Mouse (Mus musculus): ENCODE measurements around the gene Pak3. TPM values are rescaled to one million over a fixed set of nuclear protein-coding genes. Genes with fewer than 3 reads are reported as not detected.

The Pak3 gene
- polyA plus RNA-seq, 1 experiment from 2014 or later = 10.9 TPM

GRCm38 (mm10) chrX:143666991-143667390 lies 148.6 kb downstream of the Pak3 start:
- Histone ChIP-seq H3K4me3 (no peak overlapping the region), H3K4me2 (no peak overlapping the region), H3K36me3 (no peaks in the 10 kb centered on the region), H3K27me3 (no peaks in the 10 kb centered on the region), H3K4me1 (no peaks in the 10 kb centered on the region), H3K9me3 (no peaks in the 10 kb centered on the region), H3K27ac (no peak overlapping the region), H3K9ac (no peak overlapping the region)
- WGBS = 37% methylated on average over 4 of the region's 4 CpGs
- ATAC-seq (ENCODE audit: borderline replicate concordance, extremely low read depth, low FRiP score, low TSS enrichment) = no peak

- Histone ChIP-seq H3K27ac (no peak overlapping the region), H3K4me3 (no peak overlapping the region), H3K4me2 (no peak overlapping the region), H3K9me3 (no peaks in the 10 kb centered on the region), H3K9ac (no peak overlapping the region), H3K36me3 (no peaks in the 10 kb centered on the region), H3K4me1 (no peaks in the 10 kb centered on the region), H3K27me3 (no peaks in the 10 kb centered on the region)
- 29% methylated on average over 3 of the region's 3 CpGs for WGBS
- no peak for ATAC-seq (ENCODE audit: borderline replicate concordance, extremely low read depth, low FRiP score, low TSS enrichment)
Measured at GRCm38 (mm10) chrX:143668242-143668641, 149.9 kb downstream of the Pak3 start.

GRCm38 (mm10) chrX:143678566-143678965 lies 160.2 kb downstream of the Pak3 start:
- H3K27ac ChIP-seq = no peak overlapping the region
- ATAC-seq (ENCODE audit: borderline replicate concordance, extremely low read depth, low FRiP score, low TSS enrichment) = no peak
- no peaks in the 10 kb centered on the region for H3K27me3 ChIP-seq
- no peaks in the 10 kb centered on the region for H3K9me3 ChIP-seq
- no peak overlapping the region for H3K4me2 ChIP-seq
- no peaks in the 10 kb centered on the region for H3K36me3 ChIP-seq
- 75% methylated on average over 2 of the region's 2 CpGs for WGBS
- H3K4me3 ChIP-seq = no peak overlapping the region
- no peak overlapping the region for H3K9ac ChIP-seq
- H3K4me1 ChIP-seq = no peaks in the 10 kb centered on the region

GRCm38 (mm10) chrX:143722250-143722649 lies 203.9 kb downstream of the Pak3 start:
- Histone ChIP-seq H3K27me3 (no peaks in the 10 kb centered on the region), H3K4me3 (no peak overlapping the region), H3K36me3 (no peaks in the 10 kb centered on the region), H3K4me1 (no peaks in the 10 kb centered on the region), H3K27ac (no peak overlapping the region), H3K9me3 (no peaks in the 10 kb centered on the region), H3K9ac (no peak overlapping the region), H3K4me2 (no peak overlapping the region)
- ATAC-seq (ENCODE audit: borderline replicate concordance, extremely low read depth, low FRiP score, low TSS enrichment) = no peak
- WGBS = 74% methylated on average over 1 of the region's 1 CpGs

GRCm38 (mm10) chrX:143725411-143725810 lies 207.0 kb downstream of the Pak3 start:
- H3K9ac ChIP-seq = no peak overlapping the region
- H3K4me1 ChIP-seq = no peaks in the 10 kb centered on the region
- no peak for ATAC-seq (ENCODE audit: borderline replicate concordance, extremely low read depth, low FRiP score, low TSS enrichment)
- no peaks in the 10 kb centered on the region for H3K36me3 ChIP-seq
- H3K9me3 ChIP-seq = no peaks in the 10 kb centered on the region
- no peak overlapping the region for H3K4me3 ChIP-seq
- WGBS = 91% methylated on average over 3 of the region's 3 CpGs
- no peak overlapping the region for H3K27ac ChIP-seq
- no peak overlapping the region for H3K4me2 ChIP-seq
- no peaks in the 10 kb centered on the region for H3K27me3 ChIP-seq

GRCm38 (mm10) chrX:143736035-143736434 lies 217.6 kb downstream of the Pak3 start:
- Histone ChIP-seq H3K4me3 (no peak overlapping the region), H3K27me3 (no peaks in the 10 kb centered on the region), H3K4me2 (no peak overlapping the region), H3K9me3 (no peaks in the 10 kb centered on the region), H3K4me1 (no peaks in the 10 kb centered on the region), H3K36me3 (no peaks in the 10 kb centered on the region), H3K27ac (no peak overlapping the region), H3K9ac (no peak overlapping the region)
- 38% methylated on average over 4 of the region's 4 CpGs for WGBS
- no peak for ATAC-seq (ENCODE audit: borderline replicate concordance, extremely low read depth, low FRiP score, low TSS enrichment)

- no peaks in the 10 kb centered on the region for H3K9me3 ChIP-seq
- no peak overlapping the region for H3K4me2 ChIP-seq
- H3K9ac ChIP-seq = no peak overlapping the region
- no peak for ATAC-seq (ENCODE audit: borderline replicate concordance, extremely low read depth, low FRiP score, low TSS enrichment)
- WGBS = 18% methylated on average over 2 of the region's 2 CpGs
- no peak overlapping the region for H3K27ac ChIP-seq
- H3K36me3 ChIP-seq = no peaks in the 10 kb centered on the region
- no peaks in the 10 kb centered on the region for H3K27me3 ChIP-seq
- H3K4me3 ChIP-seq = no peak overlapping the region
- H3K4me1 ChIP-seq = no peaks in the 10 kb centered on the region
Measured at GRCm38 (mm10) chrX:143739171-143739570, 220.8 kb downstream of the Pak3 start.

- ATAC-seq (ENCODE audit: borderline replicate concordance, extremely low read depth, low FRiP score, low TSS enrichment) = peak; percentile 27; the same call in 1 of the 2 replicates
Measured at GRCm38 (mm10) chrX:143762556-143762955, 244.2 kb downstream of the Pak3 start.

GRCm38 (mm10) chrX:143815948-143816347 lies 297.6 kb downstream of the Pak3 start:
- Histone ChIP-seq H3K4me1 (no peaks in the 10 kb centered on the region), H3K9me3 (no peaks in the 10 kb centered on the region), H3K27me3 (no peaks in the 10 kb centered on the region), H3K27ac (no peak overlapping the region), H3K9ac (no peak overlapping the region), H3K4me2 (no peak overlapping the region), H3K36me3 (0 out of 2 replicates have a peak, but pooled peaks cover 2% of the 10 kb centered on the region), H3K4me3 (no peak overlapping the region)
- no peak for ATAC-seq (ENCODE audit: borderline replicate concordance, extremely low read depth, low FRiP score, low TSS enrichment)
- 78% methylated on average over 1 of the region's 1 CpGs for WGBS

More at GRCm38 (mm10) chrX:143762556-143762955, 244.2 kb downstream of the Pak3 start:
- no peak overlapping the region for H3K9ac ChIP-seq
- H3K27ac ChIP-seq = no peak overlapping the region
- no peaks in the 10 kb centered on the region for H3K27me3 ChIP-seq
- H3K36me3 ChIP-seq = no peaks in the 10 kb centered on the region
- H3K4me1 ChIP-seq = no peaks in the 10 kb centered on the region
- no peak overlapping the region for H3K4me2 ChIP-seq
- H3K9me3 ChIP-seq = no peaks in the 10 kb centered on the region
- WGBS = 57% methylated on average over 3 of the region's 3 CpGs
- no peak overlapping the region for H3K4me3 ChIP-seq

- Histone ChIP-seq H3K4me1 (no peaks in the 10 kb centered on the region), H3K36me3 (no peaks in the 10 kb centered on the region)
- no peak for ATAC-seq (ENCODE audit: borderline replicate concordance, extremely low read depth, low FRiP score, low TSS enrichment)
Measured at GRCm38 (mm10) chrX:143818961-143819360, 300.6 kb downstream of the Pak3 start.

GRCm38 (mm10) chrX:143826521-143826920 lies 308.1 kb downstream of the Pak3 start:
- peak overlapping the region; percentile 48 for H3K4me2 ChIP-seq
- ATAC-seq (ENCODE audit: borderline replicate concordance, extremely low read depth, low FRiP score, low TSS enrichment) = no peak; the same call in 1 of the 2 replicates
- peak overlapping the region; percentile 42 for H3K4me3 ChIP-seq
- no peaks in the 10 kb centered on the region for H3K4me1 ChIP-seq
- no peaks in the 10 kb centered on the region for H3K9me3 ChIP-seq
- peak overlapping the region; percentile 16; the same call in 1 of the 2 replicates for H3K9ac ChIP-seq
- H3K27ac ChIP-seq = no peak overlapping the region; the same call in 1 of the 2 replicates
- H3K27me3 ChIP-seq = no peaks in the 10 kb centered on the region
- H3K36me3 ChIP-seq = no peaks in the 10 kb centered on the region
- 22% methylated on average over 4 of the region's 4 CpGs for WGBS

More at GRCm38 (mm10) chrX:143818961-143819360, 300.6 kb downstream of the Pak3 start:
- WGBS = 88% methylated on average over 2 of the region's 2 CpGs
- Histone ChIP-seq H3K27me3 (no peaks in the 10 kb centered on the region), H3K27ac (no peak overlapping the region), H3K4me3 (no peak overlapping the region), H3K9me3 (no peaks in the 10 kb centered on the region), H3K4me2 (no peak overlapping the region), H3K9ac (no peak overlapping the region)

GRCm38 (mm10) chrX:143827212-143827611 lies 308.8 kb downstream of the Pak3 start, which contains the start of gene Capn6:
TSS of gene Capn6 (minus strand) at chrX:143827414.
- H3K4me1 ChIP-seq = no peaks in the 10 kb centered on the region
- 28% methylated on average over 4 of the region's 4 CpGs for WGBS
- H3K4me3 ChIP-seq = peak within 1 kb of the TSS; percentile 42
- no peaks in the 10 kb centered on the region for H3K27me3 ChIP-seq
- no peaks in the 10 kb centered on the region for H3K36me3 ChIP-seq
- peak within 1 kb of the TSS; percentile 48 for H3K4me2 ChIP-seq
- H3K9ac ChIP-seq = peak within 1 kb of the TSS; percentile 16; the same call in 1 of the 2 replicates
- H3K27ac ChIP-seq = peak within 1 kb of the TSS; percentile 19; the same call in 1 of the 2 replicates
- no peaks in the 10 kb centered on the region for H3K9me3 ChIP-seq
- ATAC-seq (ENCODE audit: borderline replicate concordance, extremely low read depth, low FRiP score, low TSS enrichment) = peak; percentile 85

GRCm38 (mm10) chrX:143846637-143847036 lies 328.2 kb downstream of the Pak3 start:
- WGBS = 47% methylated on average over 3 of the region's 3 CpGs
- H3K4me1 ChIP-seq = no peaks in the 10 kb centered on the region
- H3K4me2 ChIP-seq = no peak overlapping the region
- H3K9ac ChIP-seq = no peak overlapping the region
- no peaks in the 10 kb centered on the region for H3K36me3 ChIP-seq
- H3K9me3 ChIP-seq = no peaks in the 10 kb centered on the region
- H3K27ac ChIP-seq = no peak overlapping the region
- peaks cover 3% of the 10 kb centered on the region; the same call in 1 of the 2 replicates for H3K27me3 ChIP-seq
- H3K4me3 ChIP-seq = no peak overlapping the region
- ATAC-seq (ENCODE audit: borderline replicate concordance, extremely low read depth, low FRiP score, low TSS enrichment) = no peak

Data from lung, embryonic 15.5 days (tissue).